In the genomic region with DNA sequence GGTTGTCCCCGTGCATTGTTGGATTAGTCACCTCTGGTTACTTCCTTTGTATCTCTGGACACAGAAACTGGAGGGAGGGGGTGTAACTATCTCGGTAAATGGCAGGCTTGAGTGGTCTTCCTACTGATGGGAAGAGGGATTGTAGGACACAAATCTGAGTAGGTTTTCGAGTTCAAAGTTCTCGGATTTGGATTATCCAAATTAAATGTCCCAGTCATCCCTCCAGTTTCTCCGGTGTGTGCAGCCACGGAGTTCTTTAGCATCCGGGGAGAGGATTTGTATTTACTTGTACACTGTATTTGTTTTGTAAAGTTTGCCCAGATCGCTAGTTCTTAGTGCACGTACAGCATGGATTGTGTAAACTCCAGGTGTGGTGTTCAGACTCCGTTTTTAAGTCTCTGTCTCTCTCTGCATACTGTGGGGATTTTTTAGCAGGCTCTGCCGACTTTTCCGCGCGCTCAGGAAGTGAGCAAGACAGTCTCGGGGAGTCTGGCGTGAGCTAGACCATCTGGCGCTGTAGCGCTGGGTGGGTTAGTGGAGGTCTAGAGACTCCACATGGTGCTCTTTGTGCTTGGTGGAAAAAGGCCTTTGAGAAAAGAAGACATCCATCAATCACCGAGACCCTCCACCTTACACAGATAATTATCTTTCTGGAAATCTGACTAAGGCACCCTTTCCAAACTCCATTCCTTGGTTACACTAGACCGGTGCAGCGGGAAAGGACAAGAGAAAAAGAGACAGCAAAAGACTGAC, we compare ENCODE assay signal across 8 mouse cellular contexts. TPM values are rescaled to one million over a fixed set of nuclear protein-coding genes. Genes with fewer than 3 reads are reported as not detected.
A peak's percentile ranks its signal among the peaks of the same experiment; 100 is the strongest.
DNase-seq lines count a peak whose midpoint lies in the region; ATAC-seq and TF ChIP-seq lines count a peak whose summit lies in the region.

No protein-coding gene starts in this region.

- H3K27ac ChIP-seq in kidney, adult 2 months (ENCODE audit: insufficient read depth, low read depth, low read length) = no peak overlapping the region
- peak overlapping the region; percentile 58; the same call in 1 of the 2 replicates for H3K27ac ChIP-seq in lung, embryonic 14.5 days (ENCODE audit: low read depth)

- H3K4me2 ChIP-seq in lung, embryonic 14.5 days = peak overlapping the region; percentile 88

- H3K27me3 ChIP-seq in erythroblast, embryonic 14.5 days (ENCODE audit: control insufficient read depth) = peaks cover 90% of the 10 kb centered on the region
- H3K27me3 ChIP-seq in kidney, adult 2 months (replicated peaks; ENCODE audit: control insufficient read depth, insufficient read depth, low read length) = peaks cover 2% of the 10 kb centered on the region
- peaks cover 43% of the 10 kb centered on the region for H3K27me3 ChIP-seq in lung, embryonic 14.5 days (ENCODE audit: insufficient read depth, low read length)

- peaks cover 16% of the 10 kb centered on the region for H3K4me1 ChIP-seq in erythroblast, embryonic 14.5 days (ENCODE audit: control insufficient read depth)
- peaks cover 6% of the 10 kb centered on the region; the same call in 1 of the 2 replicates for H3K4me1 ChIP-seq in kidney, adult 2 months (ENCODE audit: control insufficient read depth, insufficient read depth, low read length)
- H3K4me1 ChIP-seq in lung, embryonic 14.5 days (ENCODE audit: insufficient read depth) = no peaks in the 10 kb centered on the region

- H3K9ac ChIP-seq in lung, embryonic 14.5 days = peak overlapping the region; percentile 14

- no peak for TF ChIP-seq CTCF in brain, embryonic 14.5 days (IDR thresholded peaks at IDR 0.05; ENCODE audit: borderline replicate concordance, extremely low read depth, insufficient read depth, insufficient read length)
- no peak for TF ChIP-seq CTCF in kidney, adult 2 months (conservative IDR thresholded peaks at IDR 0.05; ENCODE audit: insufficient read depth, insufficient read length, low read depth, low read length)
- TF ChIP-seq CTCF in lung, embryonic 14.5 days (IDR thresholded peaks at IDR 0.05; ENCODE audit: low read depth) = no peak

- WGBS in kidney, adult 2 months = 7% methylated on average over 21 of the region's 21 CpGs
- under 1% methylated on average over 21 of the region's 21 CpGs for WGBS in lung, embryonic 14.5 days

- ATAC-seq in erythroblast, adult 5-6 weeks (replicated peaks; ENCODE audit: low FRiP score, poor library complexity, severe bottlenecking) = no peak
- ATAC-seq in lung, embryonic 14.5 days (ENCODE audit: insufficient read depth) = peak; percentile 26; the same call in 1 of the 2 replicates

- no peak for TF ChIP-seq POLR2A in brain, embryonic 14.5 days (IDR thresholded peaks at IDR 0.05; ENCODE audit: borderline replicate concordance, extremely low read depth, insufficient read depth, insufficient read length, poor library complexity, severe bottlenecking)
- no peak for TF ChIP-seq POLR2A in kidney, adult 2 months (IDR thresholded peaks at IDR 0.05; ENCODE audit: low read depth, low read length)

- H3K4me3 ChIP-seq in erythroblast, embryonic 14.5 days (replicated peaks) = peak overlapping the region; percentile 60
- peak overlapping the region; percentile 85 for H3K4me3 ChIP-seq in kidney, adult 2 months (ENCODE audit: insufficient read depth, low read depth, low read length)
- H3K4me3 ChIP-seq in lung, embryonic 14.5 days (ENCODE audit: low read depth, low read length) = peak overlapping the region; percentile 48

- no peaks in the 10 kb centered on the region for H3K36me3 ChIP-seq in erythroblast, embryonic 14.5 days (ENCODE audit: control insufficient read depth)
- H3K36me3 ChIP-seq in kidney, adult 2 months (ENCODE audit: control insufficient read depth, insufficient read depth, low read length) = no peaks in the 10 kb centered on the region
- no peaks in the 10 kb centered on the region for H3K36me3 ChIP-seq in lung, embryonic 14.5 days (ENCODE audit: insufficient read depth)

- peaks cover 12% of the 10 kb centered on the region for H3K9me3 ChIP-seq in erythroblast, embryonic 14.5 days (ENCODE audit: control insufficient read depth, low read length)
- no peaks in the 10 kb centered on the region for H3K9me3 ChIP-seq in lung, embryonic 14.5 days (ENCODE audit: low read depth, low read length)

- peak; percentile 69 for DNase-seq in brain, embryonic 14.5 days (ENCODE audit: low read depth)
- DNase-seq in frontal cortex, postnatal 36 days (ENCODE audit: low spot score in 2 of 2) = peak; percentile 41 to 45
- peak; percentile 17 for DNase-seq in kidney, adult 2 months
- peak; percentile 72 for DNase-seq in lung, embryonic 14.5 days
- DNase-seq in retina, postnatal 1 day = peak; percentile 64
- no peak for DNase-seq in spleen, postnatal 14 days (ENCODE audit: low spot score in 2 of 2)

RNA-seq across cellular contexts. Expression of a gene that starts 1.0 kb away (rescaled TPM):
- polyA plus RNA-seq in erythroblast, embryonic 14.5 days (2012) = 0.07 and 0.10 TPM in 2 replicates
- not detected in 2 replicates for total RNA-seq in erythroblast, adult 5-6 weeks (2015; ENCODE audit: low replicate concordance)
- not detected in 2 replicates for total RNA-seq in erythroblast, adult 5-6 weeks (2017; ENCODE audit: low replicate concordance)
- polyA plus RNA-seq in brain, embryonic 14.5 days (2012; rRNA removed) = 8.5 and 11.2 TPM in 2 replicates
- polyA plus RNA-seq in kidney, adult 2 months (2012; rRNA removed) = 2.9 and 3.6 TPM in 2 replicates
- 1.4 and 2.2 TPM in 2 replicates for polyA plus RNA-seq in lung, embryonic 14.5 days (2014; fragmentation: Nextera tagmentation; extraction: Ambion mirVana)

RNA-seq across cellular contexts. Expression of a gene that starts 40.5 kb away (rescaled TPM):
- polyA plus RNA-seq in erythroblast, embryonic 14.5 days (2012) = 2.8 and 4.3 TPM in 2 replicates
- total RNA-seq in erythroblast, adult 5-6 weeks (2015; ENCODE audit: low replicate concordance) = 129 and 168 TPM in 2 replicates
- 257 and 280 TPM in 2 replicates for total RNA-seq in erythroblast, adult 5-6 weeks (2017; ENCODE audit: low replicate concordance)
- 12.3 and 17.2 TPM in 2 replicates for polyA plus RNA-seq in brain, embryonic 14.5 days (2012; rRNA removed)
- polyA plus RNA-seq in kidney, adult 2 months (2012; rRNA removed) = 14.4 and 18.6 TPM in 2 replicates
- 10.7 and 11.5 TPM in 2 replicates for polyA plus RNA-seq in lung, embryonic 14.5 days (2014; fragmentation: Nextera tagmentation; extraction: Ambion mirVana)

Comparison
In these comparisons a context has a peak if more than half of its experiments do, and no peak if none do; other contexts are left out.
1. DNase-seq: peak in brain, embryonic 14.5 days (single experiment), frontal cortex, postnatal 36 days (2 of 2), kidney, adult 2 months (single experiment), lung, embryonic 14.5 days (single experiment) and retina, postnatal 1 day (single experiment); none in spleen, postnatal 14 days (0 of 2).
2. Peak in every context shown above with its lines, with median percentiles within 50 percentile points of each other: H3K4me3 ChIP-seq.